Mouse (Mus musculus) forebrain, embryonic 12.5 days (tissue): ENCODE measurements around the gene Tlcd2. TPM values are rescaled to one million over a fixed set of nuclear protein-coding genes. Genes with fewer than 3 reads are reported as not detected.

Source experiments
- ATAC-seq: fragments of 200-750 bp; cut with Nextera tagmentation; 2 replicates; pipeline ENCODE4 v1.8.0; 2017; ENCODE audit warnings: moderate TSS enrichment; ENCODE audit not compliant: low FRiP score
- H3K27ac ChIP-seq: fragments of 300-500 bp; sonication (generic); 2 replicates; pipeline ENCODE4 v1.5.1; 2016; ENCODE audit warnings: mild to moderate bottlenecking
- H3K27me3 ChIP-seq: fragments of 300-500 bp; sonication (generic); 2 replicates; pipeline ENCODE4 v1.6.1; 2016; ENCODE audit warnings: mild to moderate bottlenecking
- H3K36me3 ChIP-seq: fragments of 300-500 bp; sonication (generic); replicated peaks from 2 replicates; pipeline ENCODE4 v1.6.1; 2016; ENCODE audit warnings: mild to moderate bottlenecking
- H3K4me1 ChIP-seq: fragments of 300-500 bp; sonication (generic); 2 replicates; pipeline ENCODE4 v1.6.1; 2016
- H3K4me2 ChIP-seq: fragments of 300-500 bp; sonication (generic); 2 replicates; pipeline ENCODE4 v1.6.1; 2016; ENCODE audit warnings: mild to moderate bottlenecking, moderate library complexity
- H3K4me3 ChIP-seq: fragments of 300-500 bp; sonication (generic); replicated peaks from 2 replicates; pipeline ENCODE4 v1.5.1; 2016; ENCODE audit warnings: mild to moderate bottlenecking
- H3K9ac ChIP-seq: fragments of 300-500 bp; sonication (generic); 2 replicates; pipeline ENCODE4 v1.6.1; 2016; ENCODE audit warnings: mild to moderate bottlenecking
- H3K9me3 ChIP-seq: fragments of 300-500 bp; sonication (generic); 2 replicates; pipeline ENCODE4 v1.6.1; 2016
- whole genome bisulfite sequencing: fragments of 180-500 bp; shearing (Covaris S2); methylation state at CpG from one replicate; pipeline ENCODE4 v1.1.7; 2016; 5-methylcytosine and 5-hydroxymethylcytosine counted together
- polyA plus RNA-seq: library from polyadenylated mRNA; unstranded; fragments of >200 nt; fragmentation: Nextera tagmentation; extraction: Ambion mirVana; gene quantifications from 2 replicates; pipeline ENCODE4 v1.2.1, GENCODE M21; 2016

The Tlcd2 gene
- polyA plus RNA-seq, 1 experiment from 2014 or later: 7.1 TPM

GRCm38 (mm10) chr11:75431307-75431706 is 30.2 kb upstream of the Tlcd2 start:
- ATAC-seq: peak; percentile 39; the same call in 1 of the 2 replicates
- Histone ChIP-seq H3K27me3 (no peaks in the 10 kb centered on the region), H3K4me2 (no peak overlapping the region), H3K36me3 (no peaks in the 10 kb centered on the region), H3K9ac (no peak overlapping the region), H3K4me1 (no peaks in the 10 kb centered on the region), H3K27ac (no peak overlapping the region), H3K4me3 (no peak overlapping the region), H3K9me3 (peaks cover 5% of the 10 kb centered on the region; the same call in 1 of the 2 replicates)
- 74% methylated on average over 11 of the region's 11 CpGs for WGBS

GRCm38 (mm10) chr11:75434138-75434537 is 27.4 kb upstream of the Tlcd2 start:
- 89% methylated on average over 5 of the region's 5 CpGs for WGBS
- Histone ChIP-seq H3K36me3 (no peaks in the 10 kb centered on the region), H3K4me2 (no peak overlapping the region), H3K4me3 (no peak overlapping the region), H3K27me3 (no peaks in the 10 kb centered on the region), H3K9me3 (peaks cover 5% of the 10 kb centered on the region; the same call in 1 of the 2 replicates), H3K27ac (no peak overlapping the region), H3K9ac (no peak overlapping the region), H3K4me1 (no peaks in the 10 kb centered on the region)
- ATAC-seq: no peak

GRCm38 (mm10) chr11:75438194-75438593 is 23.3 kb upstream of the Tlcd2 start:
- H3K9ac ChIP-seq: no peak overlapping the region
- H3K4me2 ChIP-seq: no peak overlapping the region
- H3K4me3 ChIP-seq: no peak overlapping the region
- ATAC-seq: no peak
- WGBS: 83% methylated on average over 13 of the region's 13 CpGs
- no peak overlapping the region for H3K27ac ChIP-seq
- no peaks in the 10 kb centered on the region for H3K27me3 ChIP-seq
- H3K4me1 ChIP-seq: no peaks in the 10 kb centered on the region
- peaks cover 5% of the 10 kb centered on the region; the same call in 1 of the 2 replicates for H3K9me3 ChIP-seq
- H3K36me3 ChIP-seq: peaks cover 3% of the 10 kb centered on the region

GRCm38 (mm10) chr11:75438804-75439203 is 22.7 kb upstream of the Tlcd2 start:
- Histone ChIP-seq H3K9ac (no peak overlapping the region), H3K4me3 (no peak overlapping the region), H3K27ac (no peak overlapping the region), H3K4me1 (no peaks in the 10 kb centered on the region), H3K4me2 (no peak overlapping the region), H3K36me3 (peaks cover 3% of the 10 kb centered on the region), H3K9me3 (peaks cover 5% of the 10 kb centered on the region; the same call in 1 of the 2 replicates), H3K27me3 (no peaks in the 10 kb centered on the region)
- no peak for ATAC-seq
- WGBS: 91% methylated on average over 3 of the region's 3 CpGs

- peaks cover 3% of the 10 kb centered on the region for H3K36me3 ChIP-seq
- no peak within 1 kb of the TSS for H3K4me2 ChIP-seq
- H3K9me3 ChIP-seq: peaks cover 1% of the 10 kb centered on the region; the same call in 1 of the 2 replicates
- H3K27me3 ChIP-seq: no peaks in the 10 kb centered on the region
- no peak within 1 kb of the TSS for H3K4me3 ChIP-seq
- no peaks in the 10 kb centered on the region for H3K4me1 ChIP-seq
- WGBS: 93% methylated on average over 6 of the region's 6 CpGs
- no peak within 1 kb of the TSS for H3K9ac ChIP-seq
- no peak within 1 kb of the TSS for H3K27ac ChIP-seq
- no peak for ATAC-seq
Observed at GRCm38 (mm10) chr11:75439363-75439762, 22.2 kb upstream of the Tlcd2 start, which contains the start of gene Serpinf2. Gene Serpinf2 (minus strand): TSS chr11:75439591.

- ATAC-seq: no peak
- Histone ChIP-seq H3K4me1 (no peaks in the 10 kb centered on the region), H3K27ac (no peak overlapping the region), H3K27me3 (no peaks in the 10 kb centered on the region), H3K9ac (no peak overlapping the region), H3K36me3 (peaks cover 7% of the 10 kb centered on the region), H3K4me3 (no peak overlapping the region), H3K4me2 (no peak overlapping the region), H3K9me3 (no peaks in the 10 kb centered on the region)
- WGBS: 91% methylated on average over 3 of the region's 3 CpGs
Observed at GRCm38 (mm10) chr11:75439951-75440350, 21.6 kb upstream of the Tlcd2 start.

GRCm38 (mm10) chr11:75441034-75441433 is 20.5 kb upstream of the Tlcd2 start:
- Histone ChIP-seq H3K4me2 (no peak overlapping the region), H3K9ac (no peak overlapping the region), H3K4me1 (no peaks in the 10 kb centered on the region), H3K27ac (no peak overlapping the region), H3K36me3 (peaks cover 7% of the 10 kb centered on the region), H3K27me3 (no peaks in the 10 kb centered on the region), H3K9me3 (no peaks in the 10 kb centered on the region), H3K4me3 (no peak overlapping the region)
- ATAC-seq: no peak
- 85% methylated on average over 7 of the region's 7 CpGs for WGBS

GRCm38 (mm10) chr11:75441601-75442000 is 19.9 kb upstream of the Tlcd2 start:
- WGBS: 81% methylated on average over 16 of the region's 16 CpGs
- no peak overlapping the region for H3K27ac ChIP-seq
- no peaks in the 10 kb centered on the region for H3K4me1 ChIP-seq
- no peaks in the 10 kb centered on the region for H3K9me3 ChIP-seq
- no peak for ATAC-seq
- no peak overlapping the region for H3K9ac ChIP-seq
- no peak overlapping the region for H3K4me3 ChIP-seq
- no peaks in the 10 kb centered on the region for H3K27me3 ChIP-seq
- H3K36me3 ChIP-seq: peaks cover 7% of the 10 kb centered on the region
- no peak overlapping the region for H3K4me2 ChIP-seq

- no peak for ATAC-seq
- Histone ChIP-seq H3K36me3 (peaks cover 24% of the 10 kb centered on the region), H3K27me3 (no peaks in the 10 kb centered on the region), H3K9ac (no peak overlapping the region), H3K4me2 (no peak overlapping the region), H3K9me3 (no peaks in the 10 kb centered on the region), H3K4me3 (no peak overlapping the region), H3K27ac (no peak overlapping the region), H3K4me1 (no peaks in the 10 kb centered on the region)
- 53% methylated on average over 8 of the region's 8 CpGs for WGBS
Observed at GRCm38 (mm10) chr11:75443711-75444110, 17.8 kb upstream of the Tlcd2 start.

GRCm38 (mm10) chr11:75448575-75448974 is 12.9 kb upstream of the Tlcd2 start:
- H3K9ac ChIP-seq: no peak overlapping the region
- no peak overlapping the region for H3K4me3 ChIP-seq
- H3K9me3 ChIP-seq: no peaks in the 10 kb centered on the region
- 82% methylated on average over 3 of the region's 3 CpGs for WGBS
- no peak overlapping the region for H3K27ac ChIP-seq
- peaks cover 24% of the 10 kb centered on the region for H3K36me3 ChIP-seq
- H3K4me1 ChIP-seq: peaks cover 8% of the 10 kb centered on the region
- no peak overlapping the region for H3K4me2 ChIP-seq
- no peak for ATAC-seq
- H3K27me3 ChIP-seq: no peaks in the 10 kb centered on the region

- H3K4me1 ChIP-seq: peaks cover 16% of the 10 kb centered on the region
- H3K36me3 ChIP-seq: peaks cover 21% of the 10 kb centered on the region
- WGBS: 80% methylated on average over 7 of the region's 7 CpGs
- no peak overlapping the region for H3K4me3 ChIP-seq
- no peaks in the 10 kb centered on the region for H3K27me3 ChIP-seq
- no peak overlapping the region for H3K9ac ChIP-seq
- no peak for ATAC-seq
- no peak overlapping the region for H3K4me2 ChIP-seq
- H3K9me3 ChIP-seq: no peaks in the 10 kb centered on the region
- no peak overlapping the region for H3K27ac ChIP-seq
Observed at GRCm38 (mm10) chr11:75449695-75450094, 11.8 kb upstream of the Tlcd2 start.

- 85% methylated on average over 8 of the region's 8 CpGs for WGBS
- Histone ChIP-seq H3K27ac (no peak overlapping the region), H3K9ac (no peak overlapping the region), H3K4me3 (no peak overlapping the region), H3K36me3 (peaks cover 20% of the 10 kb centered on the region), H3K9me3 (no peaks in the 10 kb centered on the region), H3K4me2 (no peak overlapping the region), H3K27me3 (no peaks in the 10 kb centered on the region), H3K4me1 (peaks cover 22% of the 10 kb centered on the region)
- ATAC-seq: no peak
Observed at GRCm38 (mm10) chr11:75450304-75450908, 11.1 kb upstream of the Tlcd2 start.

GRCm38 (mm10) chr11:75450936-75451335 is 10.6 kb upstream of the Tlcd2 start:
- Histone ChIP-seq H3K9me3 (no peaks in the 10 kb centered on the region), H3K4me3 (no peak overlapping the region), H3K27ac (no peak overlapping the region), H3K27me3 (no peaks in the 10 kb centered on the region), H3K36me3 (peaks cover 20% of the 10 kb centered on the region), H3K4me1 (peaks cover 22% of the 10 kb centered on the region), H3K4me2 (no peak overlapping the region), H3K9ac (no peak overlapping the region)
- 91% methylated on average over 15 of the region's 15 CpGs for WGBS
- no peak for ATAC-seq
